Mouse (Mus musculus) spleen, adult 2 months (tissue): Measurements from ENCODE around the gene Haao.

Experiments
- CTCF ChIP-seq: fragments of 200-500 bp; IDR thresholded peaks from 2 replicates; pipeline ENCODE4 v1.5.1; 2011; ENCODE audit warnings: mild to moderate bottlenecking, inconsistent platforms; ENCODE audit not compliant: insufficient read depth, insufficient read length, insufficient replicate concordance; ENCODE audit errors: extremely low read depth
- POLR2A ChIP-seq: fragments of 200-500 bp; IDR thresholded peaks from 2 replicates; pipeline ENCODE4 v1.6.1; 2011; ENCODE audit warnings: low read depth, low read length, inconsistent platforms

DNA sequence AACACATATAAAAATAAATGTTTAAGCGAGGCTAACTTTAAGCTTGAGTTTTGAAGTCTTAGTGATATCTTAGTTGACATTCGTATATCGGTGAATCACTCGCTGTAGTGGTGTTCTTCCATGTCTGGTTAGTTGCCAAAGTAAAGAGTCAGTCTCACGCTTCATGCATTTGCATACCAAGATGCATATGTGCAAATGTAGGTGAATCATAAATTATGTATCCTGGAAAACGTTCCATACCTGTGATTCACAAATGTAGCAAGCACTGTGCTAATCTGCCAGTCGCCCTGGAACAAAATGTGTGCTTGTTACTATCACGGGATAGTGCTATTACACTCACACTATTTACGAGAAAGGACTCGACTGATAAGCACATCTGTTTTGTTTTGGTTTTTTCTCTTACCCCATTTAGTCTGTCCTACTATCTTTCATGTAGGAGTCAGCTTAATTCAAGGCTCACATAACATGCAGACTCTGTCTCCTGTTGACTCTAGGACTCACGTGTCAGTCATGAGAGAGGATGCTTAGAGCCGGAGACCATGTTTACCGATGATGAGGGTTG is 37.3 kb upstream of the Haao start:
- TF ChIP-seq CTCF = no peak
- no peak for TF ChIP-seq POLR2A
